Mouse (Mus musculus) intestine, embryonic 14.5 days (tissue): Measurements from ENCODE around the gene 2810004N23Rik. TPM values are rescaled to one million over a fixed set of nuclear protein-coding genes. Genes with fewer than 3 reads are reported as not detected.
"Not testable (repeated sequence)": the region's sequence is repeated elsewhere in the genome, so short reads cannot be mapped to it uniquely, and the experiment has no call there.

Experiments used
- ATAC-seq: fragments of 200-750 bp; cut with Nextera tagmentation; replicated peaks from 2 replicates; pipeline ENCODE4 v1.8.0; 2017; ENCODE audit warnings: low read depth, moderate number of reproducible peaks, moderate TSS enrichment, moderate library complexity; ENCODE audit not compliant: low FRiP score, low TSS enrichment
- DNase-seq: peaks from one replicate; pipeline ENCODE4 v3.0.0-alpha.2; 2018; ENCODE audit warnings: low spot score
- H3K27ac ChIP-seq: fragments of 300-500 bp; sonication (generic); 2 replicates; pipeline ENCODE4 v1.5.1; 2014; ENCODE audit warnings: low read depth, mild to moderate bottlenecking, control low read depth
- H3K27me3 ChIP-seq: fragments of 300-500 bp; sonication (generic); replicated peaks from 2 replicates; pipeline ENCODE4 v1.6.1; 2014; ENCODE audit warnings: low read length, control low read depth; ENCODE audit not compliant: control insufficient read depth, insufficient read depth
- H3K36me3 ChIP-seq: fragments of 300-500 bp; sonication (generic); 2 replicates; pipeline ENCODE4 v1.6.1; 2014; ENCODE audit warnings: low read length, control low read depth; ENCODE audit not compliant: control insufficient read depth, insufficient read depth
- H3K4me1 ChIP-seq: fragments of 300-500 bp; sonication (generic); replicated peaks from 2 replicates; pipeline ENCODE4 v1.6.1; 2014; ENCODE audit warnings: low read length, control low read depth, mixed read lengths; ENCODE audit not compliant: control insufficient read depth, insufficient read depth
- H3K4me2 ChIP-seq: fragments of 300-500 bp; sonication (generic); 2 replicates; pipeline ENCODE4 v1.6.1; 2014; ENCODE audit warnings: low read length
- H3K4me3 ChIP-seq: fragments of 300-500 bp; sonication (generic); 2 replicates; pipeline ENCODE4 v1.5.1; 2014; ENCODE audit warnings: low read depth, low read length, control low read depth, mixed read lengths
- H3K9ac ChIP-seq: fragments of 300-500 bp; sonication (generic); 2 replicates; pipeline ENCODE4 v1.6.1; 2014; ENCODE audit warnings: mild to moderate bottlenecking, low read length
- H3K9me3 ChIP-seq: fragments of 300-500 bp; sonication (generic); 2 replicates; pipeline ENCODE4 v1.6.1; 2016; ENCODE audit warnings: low read length, control low read depth; ENCODE audit not compliant: control insufficient read depth
- WGBS: fragments of 180-500 bp; shearing (Covaris S2); extraction: QIAGEN DNeasy Blood & Tissue Kit; methylation state at CpG from one replicate; pipeline ENCODE4 v1.1.7; 2014; 5-methylcytosine and 5-hydroxymethylcytosine counted together
- polyA plus RNA-seq: library from polyadenylated mRNA; unstranded; fragments of >200 nt; fragmentation: Nextera tagmentation; extraction: Ambion mirVana; gene quantifications from 2 replicates; pipeline ENCODE4 v1.2.1, GENCODE M21; 2014

The 2810004N23Rik gene
- polyA plus RNA-seq, 1 experiment from 2014 or later = 45.2 TPM

DNA sequence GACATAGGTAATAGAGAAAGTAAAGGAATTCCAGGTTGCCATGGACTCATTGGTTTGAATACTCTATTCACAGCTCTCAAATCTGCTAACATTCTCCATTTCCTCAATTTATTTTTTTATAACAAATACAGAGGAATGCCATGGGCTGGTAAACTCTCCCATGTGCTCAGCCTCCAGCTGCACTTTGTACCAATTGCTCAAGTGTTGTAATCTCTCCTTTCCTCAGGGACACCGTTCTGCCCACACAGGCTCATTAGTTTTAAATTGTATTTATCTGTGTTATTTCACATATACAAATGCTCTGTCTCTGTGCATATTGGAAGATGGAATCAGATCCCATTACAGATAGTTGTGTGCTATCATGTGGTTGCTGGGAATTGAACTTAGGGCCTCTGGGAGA is 9.4 kb downstream of the 2810004N23Rik start:
- no peak for DNase-seq
- no peak overlapping the region for H3K4me2 ChIP-seq
- WGBS = 95% methylated on average over 1 of the region's 1 CpGs
- H3K9me3 ChIP-seq = peaks cover 50% of the 10 kb centered on the region
- H3K4me3 ChIP-seq = no peak overlapping the region
- no peak for ATAC-seq
- H3K36me3 ChIP-seq = peaks cover 59% of the 10 kb centered on the region
- no peaks in the 10 kb centered on the region for H3K4me1 ChIP-seq
- H3K27ac ChIP-seq = no peak overlapping the region
- H3K9ac ChIP-seq = no peak overlapping the region
- H3K27me3 ChIP-seq = no peaks in the 10 kb centered on the region

DNA sequence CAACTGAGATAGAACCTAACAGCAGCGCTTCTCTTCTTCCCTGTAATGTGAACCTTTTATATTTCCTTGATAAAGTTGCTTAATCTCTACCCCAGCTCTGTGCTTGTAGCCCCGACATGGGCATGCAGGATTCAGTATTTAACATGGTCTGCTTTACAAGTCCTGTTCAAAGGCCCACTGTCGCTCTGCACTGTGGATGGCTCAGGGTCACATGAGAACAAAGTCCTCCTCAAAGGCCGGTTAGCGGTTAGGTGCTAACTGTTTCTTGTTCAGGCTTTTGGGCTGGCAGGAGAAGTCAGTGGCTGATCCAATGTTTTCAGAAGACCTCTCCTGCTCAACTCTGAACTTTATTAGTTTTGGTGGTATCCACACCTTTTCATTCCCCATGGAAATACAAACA is 17.3 kb downstream of the 2810004N23Rik start:
- H3K4me2 ChIP-seq = no peak overlapping the region
- H3K36me3 ChIP-seq = peaks cover 27% of the 10 kb centered on the region
- no peaks in the 10 kb centered on the region for H3K27me3 ChIP-seq
- ATAC-seq (no peak), DNase-seq (no peak)
- no peak overlapping the region for H3K27ac ChIP-seq
- H3K9ac ChIP-seq = no peak overlapping the region
- no peaks in the 10 kb centered on the region for H3K9me3 ChIP-seq
- no peak overlapping the region for H3K4me3 ChIP-seq
- WGBS = 80% methylated on average over 5 of the region's 5 CpGs
- H3K4me1 ChIP-seq = no peaks in the 10 kb centered on the region

DNA sequence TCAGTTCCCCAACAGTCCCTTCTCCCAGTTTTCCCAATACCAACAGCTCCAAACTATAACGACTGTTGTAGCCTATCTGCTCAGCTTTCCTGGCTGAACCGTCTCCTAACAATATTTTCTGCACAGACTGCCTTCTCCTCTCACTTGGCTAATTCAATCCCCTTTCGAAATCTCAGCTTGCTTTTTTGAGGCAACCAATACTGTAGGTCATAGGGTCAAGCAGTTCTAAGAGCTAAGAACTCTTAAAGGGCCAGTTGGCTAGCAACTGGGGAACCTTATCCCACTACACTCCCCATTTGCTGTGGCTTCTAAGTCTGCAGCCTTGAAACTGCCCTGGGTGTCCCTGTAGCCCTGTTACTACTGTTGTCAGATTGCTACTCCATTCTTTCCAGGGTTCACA is 17.8 kb downstream of the 2810004N23Rik start:
- no peak for ATAC-seq
- 65% methylated on average over 3 of the region's 3 CpGs for WGBS
- H3K36me3 ChIP-seq = peaks cover 31% of the 10 kb centered on the region
- H3K27ac ChIP-seq = no peak overlapping the region
- H3K9ac ChIP-seq = no peak overlapping the region
- no peaks in the 10 kb centered on the region for H3K27me3 ChIP-seq
- H3K9me3 ChIP-seq = no peaks in the 10 kb centered on the region
- DNase-seq = no peak
- H3K4me3 ChIP-seq = no peak overlapping the region
- H3K4me1 ChIP-seq = no peaks in the 10 kb centered on the region
- H3K4me2 ChIP-seq = no peak overlapping the region

DNA sequence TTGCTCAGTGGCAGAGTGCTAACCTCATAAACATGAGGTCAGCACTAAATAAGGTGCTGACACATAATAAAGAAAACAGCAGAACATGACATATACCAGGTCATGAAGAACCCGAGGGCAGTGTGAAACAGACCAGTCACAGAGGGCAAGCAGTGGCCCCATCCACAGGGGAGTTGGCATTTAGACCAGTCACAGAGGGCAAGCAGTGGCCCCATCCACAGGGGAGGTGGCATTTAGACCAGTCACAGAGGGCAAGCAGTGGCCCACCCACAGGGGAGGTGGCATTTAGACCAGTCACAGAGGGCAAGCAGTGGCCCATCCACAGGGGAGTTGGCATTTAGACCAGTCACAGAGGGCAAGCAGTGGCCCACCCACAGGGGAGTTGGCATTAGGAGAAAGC is 20.0 kb downstream of the 2810004N23Rik start:
- H3K4me2 ChIP-seq, DNase-seq, H3K9ac ChIP-seq, ATAC-seq, H3K9me3 ChIP-seq, H3K27ac ChIP-seq, H3K27me3 ChIP-seq, H3K4me1 ChIP-seq, H3K4me3 ChIP-seq: not testable (repeated sequence)
- H3K36me3 ChIP-seq = peaks cover 53% of the 10 kb centered on the region
- 58% methylated on average over 1 of the region's 1 CpGs for WGBS

DNA sequence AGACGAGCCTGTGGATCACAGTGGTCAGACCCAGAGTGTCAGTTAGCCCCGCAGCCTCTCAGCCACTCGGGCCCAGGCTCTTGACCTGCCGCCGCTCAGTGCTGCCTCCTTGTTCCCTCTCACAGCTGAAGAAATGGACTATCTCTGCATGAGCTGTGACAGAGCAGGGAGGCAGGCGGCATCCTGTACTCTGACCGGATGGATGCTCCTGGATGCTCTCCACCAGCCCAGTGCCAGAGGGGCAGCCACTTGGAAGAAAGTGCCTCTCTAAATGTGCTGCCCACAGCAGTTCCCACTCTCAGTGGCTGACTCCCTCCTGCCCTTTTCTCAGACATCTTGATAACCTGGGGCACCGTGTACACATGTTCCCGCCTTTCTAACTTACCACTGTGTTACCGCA is 21.1 kb downstream of the 2810004N23Rik start:
- DNase-seq = no peak
- WGBS = 88% methylated on average over 10 of the region's 10 CpGs
- Histone ChIP-seq H3K27me3 (no peaks in the 10 kb centered on the region), H3K9ac (no peak overlapping the region), H3K27ac (no peak overlapping the region), H3K36me3 (peaks cover 54% of the 10 kb centered on the region), H3K4me3 (no peak overlapping the region), H3K9me3 (no peaks in the 10 kb centered on the region), H3K4me1 (no peaks in the 10 kb centered on the region), H3K4me2 (no peak overlapping the region)
- ATAC-seq = no peak

DNA sequence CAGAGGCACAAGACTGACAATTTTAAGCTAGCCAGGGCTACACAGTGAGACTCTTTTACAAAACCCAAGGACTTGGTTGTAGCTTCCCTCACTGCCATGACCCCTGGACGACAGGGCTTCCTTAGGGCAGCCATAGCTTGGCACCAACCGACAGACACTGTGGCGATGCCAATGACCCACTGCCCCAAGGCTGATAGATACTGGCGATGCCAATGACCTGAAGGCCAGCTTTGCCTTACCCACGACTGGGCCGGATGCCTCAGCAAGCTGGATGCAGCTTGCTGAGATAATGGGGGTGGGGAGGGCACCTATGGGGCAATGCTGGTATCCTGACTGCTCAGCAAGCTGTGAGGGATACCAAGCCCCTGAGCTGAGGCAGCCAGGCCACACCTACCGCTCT is 22.0 kb downstream of the 2810004N23Rik start:
- no peak overlapping the region for H3K4me2 ChIP-seq
- ATAC-seq (no peak), DNase-seq (no peak)
- no peak overlapping the region for H3K4me3 ChIP-seq
- H3K27ac ChIP-seq = no peak overlapping the region
- H3K4me1 ChIP-seq = no peaks in the 10 kb centered on the region
- 94% methylated on average over 7 of the region's 7 CpGs for WGBS
- H3K27me3 ChIP-seq = no peaks in the 10 kb centered on the region
- H3K36me3 ChIP-seq = peaks cover 54% of the 10 kb centered on the region
- no peaks in the 10 kb centered on the region for H3K9me3 ChIP-seq
- H3K9ac ChIP-seq = no peak overlapping the region

DNA sequence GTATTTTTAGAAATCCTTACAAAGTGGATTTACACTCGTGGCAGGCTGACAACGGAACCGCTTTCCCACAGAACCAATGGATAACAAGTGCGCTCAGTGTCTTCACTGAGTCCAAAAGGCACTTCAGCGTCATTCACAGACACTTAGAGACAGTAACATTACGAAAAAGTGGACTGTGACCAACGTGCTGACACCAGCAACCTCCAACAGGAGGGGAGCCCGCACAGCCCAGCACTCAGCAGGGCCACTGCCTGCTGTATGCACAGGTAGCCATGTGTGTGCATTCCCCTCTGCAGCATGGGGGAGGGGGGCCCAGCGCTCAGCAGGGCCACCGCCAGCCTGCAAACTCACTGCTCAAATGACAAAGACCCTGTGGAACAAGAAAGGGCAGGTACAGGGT is 23.5 kb downstream of the 2810004N23Rik start:
- H3K4me3 ChIP-seq = no peak overlapping the region
- H3K27me3 ChIP-seq = no peaks in the 10 kb centered on the region
- H3K36me3 ChIP-seq = peaks cover 47% of the 10 kb centered on the region
- H3K4me2 ChIP-seq = no peak overlapping the region
- H3K9me3 ChIP-seq = no peaks in the 10 kb centered on the region
- WGBS = 90% methylated on average over 10 of the region's 10 CpGs
- H3K9ac ChIP-seq = no peak overlapping the region
- H3K4me1 ChIP-seq = no peaks in the 10 kb centered on the region
- no peak overlapping the region for H3K27ac ChIP-seq
- no peak for ATAC-seq
- no peak for DNase-seq

DNA sequence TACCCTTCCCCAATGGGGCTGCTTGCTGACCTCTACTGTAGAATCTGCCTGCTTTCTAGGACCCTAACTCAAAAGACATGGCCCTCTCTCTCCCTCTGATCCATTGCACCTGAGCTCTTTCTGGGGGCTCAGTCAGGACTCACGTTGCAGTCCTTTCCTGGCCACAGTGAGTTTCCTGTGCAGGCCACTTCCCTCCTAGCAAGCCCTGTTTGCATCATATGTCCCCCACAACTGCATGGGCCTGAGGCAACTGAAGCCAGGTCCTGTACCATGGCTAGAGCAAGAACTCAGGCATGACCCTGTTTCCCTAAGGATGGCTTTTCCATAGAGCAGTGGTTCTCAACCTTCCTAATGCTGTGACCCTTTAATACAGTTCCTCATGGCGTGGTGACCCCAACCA is 25.0 kb downstream of the 2810004N23Rik start:
- Histone ChIP-seq H3K4me3 (no peak overlapping the region), H3K27ac (no peak overlapping the region), H3K9ac (no peak overlapping the region), H3K4me1 (0 out of 2 replicates have a peak, but pooled peaks cover 4% of the 10 kb centered on the region), H3K27me3 (no peaks in the 10 kb centered on the region), H3K36me3 (peaks cover 47% of the 10 kb centered on the region), H3K4me2 (no peak overlapping the region), H3K9me3 (no peaks in the 10 kb centered on the region)
- DNase-seq = no peak
- WGBS = 89% methylated on average over 2 of the region's 2 CpGs
- no peak for ATAC-seq

DNA sequence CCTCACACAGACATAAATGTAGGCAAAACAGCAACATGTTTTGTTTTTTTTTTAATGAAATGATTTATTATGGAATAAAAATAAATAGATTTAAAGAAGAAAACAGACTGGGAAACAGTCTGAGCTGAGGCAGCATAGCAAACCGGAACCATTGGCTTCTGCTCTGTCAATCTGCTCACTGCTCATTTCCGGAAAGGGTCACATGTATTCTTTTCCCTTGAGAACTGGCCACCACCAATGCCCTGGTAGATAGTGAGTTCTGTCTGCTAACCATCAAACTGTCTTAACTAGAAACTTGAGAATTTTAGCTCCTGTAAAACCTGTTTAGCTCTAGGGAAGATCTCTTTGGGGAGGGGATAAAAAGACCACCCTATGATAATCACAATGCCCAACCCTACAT is 26.0 kb downstream of the 2810004N23Rik start:
- 88% methylated on average over 2 of the region's 2 CpGs for WGBS
- no peak overlapping the region for H3K4me2 ChIP-seq
- ATAC-seq = no peak

More for the DNA sequence above, 26.0 kb downstream of the 2810004N23Rik start:
- no peak overlapping the region for H3K27ac ChIP-seq
- H3K9me3 ChIP-seq = no peaks in the 10 kb centered on the region
- no peak for DNase-seq
- 0 out of 2 replicates have a peak, but pooled peaks cover 4% of the 10 kb centered on the region for H3K4me1 ChIP-seq
- H3K4me3 ChIP-seq = no peak overlapping the region
- peaks cover 39% of the 10 kb centered on the region for H3K36me3 ChIP-seq
- H3K9ac ChIP-seq = no peak overlapping the region
- H3K27me3 ChIP-seq = no peaks in the 10 kb centered on the region
